Mouse (Mus musculus) frontal cortex, postnatal 14 days (tissue): Measurements from ENCODE around the gene Dytn.
A peak's percentile ranks its signal among the peaks of the same experiment; 100 is the strongest.
"Not testable (repeated sequence)": the region's sequence is repeated elsewhere in the genome, so short reads cannot be mapped to it uniquely, and the experiment has no call there.

Source experiments
- DNase-seq, 2 experiments: peaks; one replicate each; pipeline ENCODE4 v3.0.0; 2022; ENCODE audit warnings: low spot score in 2 of 2

The Dytn gene

DNA sequence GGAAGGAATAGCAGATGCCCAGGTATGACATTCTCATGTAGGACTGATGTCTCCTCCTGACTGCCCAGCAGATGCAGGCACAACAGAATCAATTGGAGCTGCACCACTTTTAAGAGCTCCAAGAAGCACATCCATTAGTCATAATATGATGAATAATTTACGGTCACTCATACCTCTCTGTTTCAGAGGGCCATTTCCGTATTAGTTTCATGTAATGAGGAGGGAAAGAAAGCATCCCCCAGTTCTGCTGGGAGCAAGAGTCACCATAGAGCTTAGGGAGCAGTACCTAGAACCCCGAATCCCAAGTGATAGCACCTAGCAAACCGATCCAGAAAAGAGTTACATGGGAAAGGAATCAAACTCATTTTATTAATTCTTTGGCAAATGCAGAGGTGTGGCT lies at the start of gene Dytn:
Dytn (minus strand) TSS at position 101 of the 400 bp plus-strand sequence.
- no peak for DNase-seq

DNA sequence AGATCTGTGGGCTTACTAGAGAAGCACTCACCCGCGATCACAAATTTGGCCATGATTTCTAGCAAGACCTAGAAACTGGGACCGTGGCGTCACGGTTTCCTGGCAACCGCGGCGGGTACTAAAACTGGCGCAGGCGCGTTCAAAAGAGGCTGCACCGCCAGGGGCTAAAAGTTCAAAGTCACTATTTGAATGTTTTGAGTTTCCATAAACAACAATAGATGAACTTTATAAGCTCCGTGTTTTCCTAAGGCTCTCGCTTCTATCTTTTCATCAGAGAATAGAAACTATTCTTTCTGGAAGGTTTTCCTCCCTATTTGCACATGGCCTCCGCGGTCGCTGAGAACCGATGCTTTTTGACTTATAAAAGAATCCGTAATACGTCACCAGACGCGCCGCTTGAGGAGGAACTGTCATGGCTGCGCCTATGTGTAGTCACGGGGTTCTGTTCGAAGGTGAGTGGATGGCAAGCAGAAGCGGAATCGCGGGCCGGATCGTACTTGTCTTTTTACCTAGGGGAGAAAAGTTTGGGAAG lies 43.6 kb upstream of the Dytn start, which contains the start of the genes Mdh1b and Fastkd2:
Mdh1b (minus strand) TSS at position 79 of the 532 bp plus-strand sequence.
Fastkd2 (plus strand) TSS at position 375 of the 532 bp plus-strand sequence.
- DNase-seq: peak; percentile 86 to 88

DNA sequence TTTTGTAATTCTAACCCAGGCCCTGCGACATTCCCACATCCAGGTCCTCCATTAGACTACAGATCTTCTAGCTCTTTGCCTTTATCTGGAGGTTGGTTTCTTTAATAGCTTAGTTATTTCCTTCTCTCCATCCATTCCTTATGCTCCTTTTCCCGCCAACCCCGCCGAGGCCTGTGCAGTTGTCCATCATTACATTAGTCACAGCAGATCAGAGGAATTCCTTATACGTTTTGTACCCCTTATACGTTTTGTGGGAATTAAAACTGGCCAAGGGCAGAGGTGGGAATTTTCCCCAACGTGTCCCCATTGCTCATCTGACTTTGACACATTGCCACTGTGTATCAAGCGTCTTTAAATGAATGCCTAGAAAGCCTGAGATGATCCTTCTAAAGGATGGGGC lies 43.1 kb upstream of the Dytn start:
- no peak for DNase-seq

DNA sequence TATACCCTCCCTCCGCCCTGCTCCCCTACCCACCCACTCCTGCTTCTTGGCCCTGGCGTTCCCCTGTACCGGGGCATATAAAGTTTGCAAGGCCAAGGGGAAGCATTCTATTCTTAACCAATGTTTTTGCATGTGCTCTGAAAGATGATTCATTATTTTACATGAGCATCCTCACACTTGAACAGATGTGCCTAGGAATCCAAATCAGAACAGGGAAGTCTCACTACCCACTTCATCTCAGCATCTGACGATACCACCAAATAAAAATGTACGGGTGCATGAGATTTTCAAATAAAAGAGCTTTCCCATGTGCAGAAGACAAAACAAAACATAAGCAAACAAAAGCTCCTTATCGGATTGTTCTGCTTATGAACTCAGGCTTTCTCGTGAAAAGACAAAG lies 33.4 kb upstream of the Dytn start:
- DNase-seq: no peak

DNA sequence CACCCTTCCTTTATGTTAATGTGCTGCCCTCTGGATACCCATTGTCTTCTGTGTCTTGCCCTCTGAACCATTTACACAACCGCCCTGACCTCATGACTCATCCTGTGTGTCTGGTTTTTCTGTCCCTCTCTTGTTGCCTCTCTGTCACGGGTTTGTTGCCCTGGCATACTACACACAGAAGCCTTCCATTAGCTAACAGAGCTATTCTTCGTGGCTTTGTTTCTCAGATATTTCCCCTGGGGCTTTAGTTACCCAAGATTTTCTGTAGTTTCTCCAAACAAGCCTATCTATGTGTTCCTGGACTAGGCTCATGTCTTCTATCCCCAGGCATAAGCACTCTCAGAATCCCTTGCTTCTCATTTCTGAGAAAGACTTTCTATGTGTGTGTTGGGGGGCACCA lies 22.1 kb upstream of the Dytn start:
- no peak for DNase-seq

DNA sequence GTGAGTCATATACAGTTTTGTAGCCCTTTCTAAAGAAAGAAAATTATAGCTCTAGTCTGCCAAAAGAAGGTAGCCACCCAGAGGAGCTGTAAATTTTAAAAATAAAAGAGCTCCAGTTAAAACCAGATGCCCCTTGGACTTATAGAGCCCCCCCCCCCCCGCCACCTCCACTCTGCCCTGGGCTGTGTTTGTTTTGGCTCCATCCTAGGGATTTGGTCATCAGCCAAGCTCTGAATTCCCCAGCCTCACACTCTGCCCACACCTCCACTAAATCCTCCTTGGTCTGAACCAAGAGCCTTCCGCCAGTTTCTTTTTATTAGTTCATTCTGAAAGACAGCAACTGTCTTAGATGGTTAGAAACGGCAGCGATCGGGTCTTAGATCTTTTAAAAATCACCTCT lies 19.0 kb upstream of the Dytn start:
- no peak for DNase-seq

DNA sequence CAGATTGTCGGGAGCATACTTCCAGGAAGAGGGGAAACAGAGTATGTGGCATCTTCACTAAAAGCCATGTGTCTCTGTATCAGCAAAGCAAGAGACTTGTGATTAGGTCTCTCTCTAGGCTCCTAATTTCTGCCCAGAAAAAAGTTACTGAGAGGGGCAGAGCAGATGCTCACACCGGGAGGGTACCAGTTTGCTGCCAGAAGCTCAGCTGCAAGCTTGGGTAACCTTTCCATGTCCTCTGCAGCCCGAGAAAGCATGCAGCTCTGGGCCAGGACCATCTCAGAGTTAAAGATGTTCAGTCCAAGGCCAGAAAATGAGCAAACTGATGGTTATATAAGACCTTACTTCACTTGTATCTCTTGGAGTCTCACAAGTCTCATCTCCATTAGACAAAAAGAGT lies 10.1 kb upstream of the Dytn start:
- DNase-seq: no peak

DNA sequence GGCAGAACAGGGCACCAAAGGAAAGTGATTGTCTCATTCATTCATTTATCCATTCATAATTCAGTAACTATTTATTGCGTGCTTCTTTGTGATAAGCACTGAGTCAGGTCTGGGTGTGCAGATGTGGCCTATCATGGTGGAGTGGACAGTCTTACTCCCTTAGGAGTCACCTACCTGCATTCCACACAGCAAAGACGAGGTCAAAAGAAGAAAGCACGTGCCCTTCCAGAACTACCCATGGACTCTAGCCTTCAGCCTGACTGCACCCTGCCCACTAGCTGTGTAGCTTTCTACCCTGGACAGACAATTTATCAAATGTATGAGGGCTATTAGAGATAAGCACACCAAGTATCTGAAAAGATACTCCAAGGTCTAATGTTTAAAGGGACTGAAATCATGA lies 10.8 kb downstream of the Dytn start:
- DNase-seq: no peak

DNA sequence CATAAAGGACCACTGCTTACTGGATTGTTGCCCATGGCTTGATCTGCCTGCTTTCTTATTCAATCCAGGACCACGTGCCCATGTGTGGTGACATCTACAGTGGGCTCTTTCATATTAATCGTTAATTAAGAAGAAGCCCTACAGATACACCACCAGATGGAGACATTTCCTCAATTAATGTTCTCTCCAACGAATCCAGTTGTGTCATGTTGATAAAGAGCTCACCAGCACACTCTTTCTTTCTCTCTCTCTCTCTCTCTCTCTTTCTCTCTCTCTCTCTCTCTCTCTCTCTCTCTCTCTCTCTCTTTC lies 17.9 kb downstream of the Dytn start:
- DNase-seq: no peak

DNA sequence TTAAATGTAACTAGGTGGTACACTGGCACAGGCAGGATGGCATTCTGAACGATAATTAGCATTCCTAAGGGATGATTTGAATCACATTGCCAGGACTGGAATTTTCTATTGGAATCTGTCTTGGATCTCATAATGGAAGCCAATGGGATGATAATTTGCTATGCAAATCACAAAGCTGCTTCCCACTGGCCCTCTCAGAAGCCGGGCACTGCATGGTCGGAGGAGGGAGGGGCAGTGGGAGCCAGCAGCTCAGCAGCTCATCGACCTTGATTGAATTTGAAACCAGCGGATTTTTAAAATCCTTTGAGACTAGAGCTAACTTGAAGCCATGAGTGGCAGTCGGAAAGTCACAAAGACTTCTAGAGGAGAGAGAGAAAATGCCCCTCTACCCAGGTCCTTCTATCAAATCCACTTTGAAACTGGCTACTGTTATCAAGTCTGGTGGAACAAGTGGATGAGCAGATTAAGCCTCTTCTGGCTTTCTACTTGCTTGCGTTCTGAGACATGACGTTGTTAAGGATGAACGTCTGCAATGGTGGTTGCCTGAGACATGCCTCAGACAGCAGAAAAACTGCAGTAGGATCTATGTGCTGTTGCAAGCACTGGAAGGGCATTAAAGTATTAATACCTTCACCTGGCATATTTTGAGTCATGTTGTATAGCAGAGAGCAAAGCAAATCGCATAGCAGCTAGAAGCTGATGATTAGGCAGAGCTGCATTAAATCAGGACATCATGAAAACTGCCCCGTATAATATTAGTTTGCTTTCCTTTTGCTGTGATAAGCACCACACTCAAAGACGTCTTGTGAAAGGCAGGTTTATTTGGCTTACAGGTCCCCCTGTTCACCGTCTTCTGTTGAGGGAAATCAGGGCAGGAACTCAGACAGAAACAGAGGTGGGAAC lies 18.5 kb downstream of the Dytn start:
- DNase-seq: peak in 1 of 2 experiments; percentile 10

DNA sequence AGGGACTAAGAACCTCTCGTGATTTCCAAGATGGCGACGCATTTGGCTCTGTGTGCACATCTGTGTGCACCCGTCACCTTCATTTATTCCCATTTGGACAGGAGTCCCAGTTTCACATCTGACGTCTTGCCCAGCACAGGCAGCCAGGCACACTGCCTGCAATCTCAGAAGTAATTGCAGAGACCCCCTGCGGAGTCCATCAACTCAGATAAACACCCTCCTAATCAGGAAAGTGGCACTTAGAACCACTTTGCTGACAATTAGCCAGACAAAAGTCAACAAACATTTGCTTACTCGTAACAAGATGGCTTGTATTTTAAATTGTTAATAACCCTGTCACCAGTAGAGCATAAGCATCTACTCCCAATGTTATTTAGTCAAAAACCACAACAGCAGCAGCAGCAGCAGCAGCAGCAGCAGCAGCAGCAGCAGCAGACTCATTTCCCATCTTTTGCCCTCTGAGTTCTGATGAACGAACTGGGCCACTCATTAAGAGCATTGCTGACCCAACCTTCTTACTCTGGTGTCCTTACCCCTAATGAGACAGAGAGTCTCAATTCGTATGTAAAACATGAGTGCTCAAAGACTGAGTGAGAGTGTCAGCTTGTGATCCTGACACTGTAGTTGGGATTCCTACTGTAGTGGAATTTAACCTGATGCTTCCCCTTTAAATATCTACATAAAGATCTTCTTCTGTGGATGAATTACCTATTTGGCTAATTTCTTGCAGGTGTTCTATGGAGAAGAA lies 19.4 kb downstream of the Dytn start:
- no peak for DNase-seq

DNA sequence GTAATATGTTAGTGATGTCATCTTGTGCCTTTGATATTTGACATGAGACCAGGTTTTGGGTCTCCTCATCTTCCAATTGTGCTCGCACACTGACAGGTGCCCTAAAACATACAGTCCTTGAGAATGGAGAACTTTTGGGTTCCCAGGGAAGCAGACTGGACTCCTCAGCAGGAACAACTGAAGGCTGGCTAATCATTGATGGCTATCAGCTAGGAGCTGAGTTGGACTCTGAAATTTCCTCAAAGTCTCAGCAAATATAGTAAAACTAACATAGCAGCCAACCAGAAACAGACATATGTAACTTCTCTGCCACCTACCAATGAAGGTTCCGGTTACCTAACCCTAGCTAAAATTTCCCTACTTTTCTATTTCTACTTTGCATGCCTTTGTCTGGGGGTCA lies 20.6 kb downstream of the Dytn start:
- no peak for DNase-seq

DNA sequence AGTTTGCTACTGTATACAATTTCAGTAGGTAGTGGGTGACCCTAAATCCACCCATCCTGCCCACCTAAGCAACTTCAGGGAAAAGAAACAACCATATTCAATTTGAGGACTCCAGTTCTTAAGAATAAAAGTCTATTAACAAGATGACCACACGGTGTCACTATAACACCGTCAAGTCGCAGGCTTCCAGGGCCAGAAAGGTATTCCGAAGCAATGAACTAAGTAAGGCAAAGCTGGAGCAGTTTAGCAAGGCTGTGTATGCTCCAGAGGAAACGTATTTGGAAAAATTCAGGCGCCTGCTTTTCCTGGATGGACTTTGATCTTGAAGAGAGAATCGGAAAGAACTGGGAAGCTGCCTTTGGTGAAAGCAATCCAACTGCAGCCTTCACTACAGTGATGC lies 27.1 kb downstream of the Dytn start:
- DNase-seq: peak in 1 of 2 experiments; percentile 26

DNA sequence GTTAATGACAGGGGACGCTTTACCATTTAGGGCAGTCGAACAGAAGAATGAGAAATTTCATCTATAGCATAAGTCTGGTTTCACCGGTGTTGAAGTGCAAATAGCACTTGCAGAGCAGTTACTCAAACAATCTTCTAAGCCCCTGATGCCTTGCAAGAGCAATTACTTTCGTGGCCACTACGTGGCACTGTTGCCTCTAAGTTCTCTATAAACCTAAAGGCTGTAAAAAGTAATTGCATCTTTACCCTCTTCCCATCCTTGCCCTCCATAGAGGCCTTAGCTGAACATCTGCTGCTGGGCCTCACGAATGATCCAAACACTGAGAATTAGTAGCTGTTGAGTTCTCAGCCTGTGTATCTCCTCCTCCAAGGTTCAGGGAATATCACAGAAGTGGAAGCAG lies 28.7 kb downstream of the Dytn start:
- DNase-seq: peak in 1 of 2 experiments; percentile 74

DNA sequence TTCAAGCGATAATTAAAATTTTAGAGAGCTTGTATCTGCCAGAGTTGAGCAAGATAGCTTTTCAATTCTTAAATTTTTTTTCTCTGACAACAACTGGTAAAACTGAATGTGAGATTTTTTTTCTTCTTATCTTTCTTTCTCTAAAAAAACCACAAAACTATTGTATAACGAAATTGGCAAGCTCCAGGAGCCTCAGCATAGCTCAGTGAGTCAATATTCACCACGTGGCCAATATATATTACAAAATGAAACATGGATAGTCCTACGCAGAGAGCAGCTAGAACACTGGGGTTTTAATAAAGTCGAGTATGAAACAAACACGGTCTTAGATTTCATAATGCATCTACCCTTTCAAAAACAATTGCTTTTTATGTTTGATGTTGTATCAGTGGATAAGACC lies 46.8 kb downstream of the Dytn start:
- DNase-seq: no peak

DNA sequence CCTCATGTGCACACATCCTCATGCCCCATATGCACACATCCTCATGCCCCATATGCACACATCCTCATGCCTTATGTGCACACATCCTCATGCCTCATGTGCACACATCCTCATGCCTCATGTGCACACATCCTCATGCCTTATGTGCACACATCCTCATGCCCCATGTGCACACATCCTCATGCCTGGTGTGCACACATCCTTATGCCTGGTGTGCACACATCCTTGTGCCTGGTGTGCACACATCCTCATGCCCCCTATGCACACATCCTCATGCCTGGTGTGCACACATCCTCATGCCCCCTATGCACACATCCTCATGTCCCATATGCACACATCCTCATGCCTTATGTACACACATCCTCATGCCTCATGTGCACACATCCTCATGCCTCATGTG lies 56.3 kb downstream of the Dytn start:
- not testable (repeated sequence) for DNase-seq

DNA sequence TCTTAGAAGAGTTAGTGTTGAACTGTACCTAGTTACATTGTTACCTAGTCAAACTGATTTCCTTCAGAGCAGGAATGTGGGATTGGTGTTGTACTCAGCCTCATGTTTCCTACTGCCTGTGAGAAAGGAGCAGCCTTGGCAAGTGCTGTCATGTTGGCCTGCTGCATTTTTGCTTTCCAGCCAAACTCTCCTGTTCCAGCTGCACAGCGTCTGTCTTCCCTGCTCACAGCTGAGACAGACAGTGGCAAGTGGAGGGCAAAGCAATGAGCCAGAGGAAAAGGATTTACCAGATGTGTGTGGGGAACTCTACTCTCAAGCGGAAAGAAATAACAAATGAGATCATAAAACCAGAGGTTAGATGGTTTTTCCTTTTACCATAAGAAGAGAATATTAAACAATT lies 58.5 kb downstream of the Dytn start:
- DNase-seq: no peak

DNA sequence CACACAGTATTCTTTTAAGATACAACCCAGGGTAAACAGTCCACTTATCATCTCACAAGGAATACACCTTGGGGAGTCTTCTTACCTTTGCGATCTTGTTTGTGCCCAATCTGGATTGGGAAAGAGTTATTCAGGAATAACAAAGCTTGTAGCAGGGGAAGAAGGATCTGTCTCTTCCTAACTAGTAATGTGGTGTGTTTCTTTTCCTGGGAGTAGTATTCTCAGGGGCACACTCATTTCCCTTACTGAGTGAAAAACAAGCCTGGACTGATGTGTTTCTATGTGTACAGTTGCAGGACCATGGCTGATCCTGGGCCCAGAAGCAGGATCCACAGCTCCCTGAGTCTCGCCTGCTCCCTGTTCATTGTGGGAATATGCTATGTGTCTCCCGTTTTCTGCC lies 71.1 kb downstream of the Dytn start, which contains the start of gene Gm39653:
Gm39653 (plus strand) TSS at position 301 of the 400 bp plus-strand sequence.
- DNase-seq: no peak

DNA sequence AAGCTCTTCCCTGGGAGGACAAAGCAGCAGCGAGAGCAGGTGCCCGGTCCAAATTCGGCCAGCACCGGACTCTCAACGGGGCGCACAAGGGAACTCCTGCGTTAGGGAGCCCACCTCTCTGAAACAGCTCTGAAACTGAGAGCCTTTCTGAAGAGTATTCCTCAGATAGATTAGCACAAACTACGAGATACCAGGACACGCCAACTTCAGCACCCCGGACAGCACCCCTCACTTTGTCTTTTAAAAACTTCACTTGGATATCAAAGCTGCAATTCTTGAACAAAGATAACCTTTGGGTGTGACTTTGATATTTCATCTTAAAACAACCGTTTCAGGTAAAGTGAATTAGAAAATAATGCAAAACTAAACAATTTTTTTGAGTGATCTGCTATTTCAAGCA lies 72.1 kb downstream of the Dytn start:
- DNase-seq: no peak

DNA sequence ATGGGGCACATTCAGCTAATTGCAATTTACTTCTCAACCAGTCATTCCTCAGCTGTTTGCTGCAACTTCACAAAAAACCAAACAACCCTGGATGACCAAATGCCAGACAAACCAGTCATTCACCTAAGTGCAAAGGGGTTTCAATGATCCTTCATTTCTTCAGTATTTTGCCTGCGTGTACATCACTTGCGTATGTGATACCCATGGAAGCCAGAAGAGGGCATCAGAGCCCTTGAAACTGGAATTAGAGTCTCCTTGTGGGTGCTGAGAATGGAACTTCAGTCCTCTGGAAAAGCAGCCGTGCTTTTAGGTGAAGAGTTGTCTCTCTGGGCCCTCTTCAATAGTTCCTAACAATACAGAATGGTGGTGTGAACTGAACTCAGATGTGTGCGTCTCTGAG lies 77.1 kb downstream of the Dytn start:
- no peak for DNase-seq

DNA sequence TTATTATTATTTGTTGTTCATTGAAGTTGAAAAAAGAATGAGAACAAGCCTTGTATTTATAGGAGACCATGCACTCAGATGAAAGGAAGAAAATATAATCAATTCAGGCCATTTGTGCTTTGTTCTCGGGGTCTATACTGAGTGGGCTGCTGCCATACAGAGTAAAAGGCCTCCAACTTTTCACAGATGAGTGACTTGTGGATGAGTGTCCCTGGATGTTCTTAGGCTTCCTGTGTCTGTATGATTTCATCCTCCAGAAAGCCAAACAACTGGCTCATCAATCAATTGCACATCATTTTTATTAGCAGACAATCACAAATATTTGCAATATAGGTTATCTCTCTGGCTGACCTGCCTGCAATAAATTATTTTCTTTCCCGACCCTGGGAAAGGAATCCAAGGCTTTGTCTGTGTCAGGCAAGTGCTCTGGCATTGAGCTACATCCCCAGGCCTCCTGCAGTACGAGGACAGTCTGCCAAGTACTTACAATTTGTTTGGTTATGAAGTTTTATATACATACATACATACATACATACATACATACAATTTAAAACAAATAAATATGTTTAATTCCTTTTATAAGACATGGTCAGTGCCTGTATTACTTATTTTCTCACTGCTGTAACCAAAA lies 82.7 kb downstream of the Dytn start:
- no peak for DNase-seq

DNA sequence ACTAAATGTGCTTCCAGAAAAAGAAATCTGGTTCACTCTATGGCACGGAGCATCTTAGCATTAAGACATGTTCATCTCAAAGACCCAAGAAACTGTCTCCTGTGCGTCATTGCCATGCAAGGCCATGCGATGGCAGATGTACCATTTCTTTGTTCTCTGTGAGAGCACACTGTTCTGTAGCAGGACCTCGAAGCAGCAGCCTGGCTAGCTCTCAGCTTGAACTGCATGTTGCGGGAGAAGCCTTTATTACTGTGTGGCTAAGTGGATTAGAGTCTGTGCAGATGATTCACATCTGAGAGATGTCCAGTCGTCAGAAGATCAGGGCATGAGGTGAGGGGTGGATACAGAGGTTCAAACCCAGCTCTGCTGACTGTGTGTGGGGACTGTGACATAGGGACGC lies 99.9 kb downstream of the Dytn start:
- no peak for DNase-seq
